Mouse (Mus musculus) thymus, adult 2 months (tissue): ENCODE data around the gene Gjc1.

ENCODE experiments used
- CTCF ChIP-seq: fragments of 200-500 bp; IDR thresholded peaks from 2 replicates; pipeline ENCODE4 v1.5.1; 2012; ENCODE audit warnings: mild to moderate bottlenecking, control low read depth, low read length, moderate library complexity, borderline replicate concordance; ENCODE audit not compliant: control insufficient read depth, poor library complexity, insufficient read depth; ENCODE audit errors: extremely low read depth
- POLR2A ChIP-seq: fragments of 200-500 bp; IDR thresholded peaks from 2 replicates; pipeline ENCODE4 v1.6.1; 2012; ENCODE audit warnings: mild to moderate bottlenecking, low read length, control low read depth, moderate library complexity; ENCODE audit not compliant: control insufficient read depth, poor library complexity, insufficient read depth; ENCODE audit errors: extremely low read depth

DNA sequence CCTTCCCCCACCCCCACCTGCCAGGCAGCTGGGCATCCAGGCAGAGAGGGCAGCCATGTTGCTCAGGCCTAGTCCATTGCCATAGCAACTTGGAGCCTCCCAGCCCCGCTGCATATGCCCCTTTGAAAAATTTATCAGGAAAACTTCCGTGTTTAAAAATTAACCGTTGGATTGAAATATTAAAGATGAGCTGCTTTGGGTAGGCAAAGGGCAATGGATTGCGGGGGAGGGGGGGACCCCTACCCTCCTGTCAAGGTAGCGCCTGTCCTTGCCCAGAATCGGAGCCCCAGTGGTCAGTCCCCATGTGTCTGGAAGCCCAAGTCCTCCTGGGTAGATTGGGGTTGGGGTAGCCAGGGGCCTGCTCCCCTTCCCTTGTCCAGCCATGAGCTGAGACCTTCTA lies 50.4 kb downstream of the Gjc1 start:
- no peak for TF ChIP-seq CTCF
- TF ChIP-seq POLR2A = no peak
